Mouse (Mus musculus): Measurements from ENCODE around the gene Hist1h2ao.
"Not testable (repeated sequence)": the region's sequence is repeated elsewhere in the genome, so short reads cannot be mapped to it uniquely, and the experiment has no call there.

The Hist1h2ao gene

DNA sequence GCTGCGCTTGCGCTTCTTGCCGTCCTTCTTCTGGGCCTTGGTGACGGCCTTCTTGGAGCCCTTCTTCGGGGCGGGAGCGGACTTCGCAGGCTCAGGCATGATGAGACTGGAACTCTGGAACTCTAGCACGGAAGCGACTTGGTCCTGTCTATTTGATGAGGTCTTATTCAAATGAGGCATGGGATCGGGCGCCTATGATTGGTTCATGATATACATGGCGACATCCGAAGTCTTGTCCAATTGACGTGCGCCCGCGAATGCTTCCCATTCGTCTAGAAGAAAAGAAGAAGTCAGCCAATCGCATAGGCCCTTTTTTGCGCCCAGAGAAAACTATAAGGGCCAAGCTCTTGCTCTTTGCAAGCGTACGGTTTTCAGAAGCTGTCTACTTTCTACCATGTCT is at the start of gene Hist1h2ao, which contains the start of gene Hist1h2bq:
Gene Hist1h2ao (plus strand): TSS at position 393 of the 400 bp plus-strand sequence.
Gene Hist1h2bq (minus strand): TSS at position 125 of the 400 bp plus-strand sequence.
- DNase-seq (ENCODE audit: low spot score in 2 of 2), result not testable (repeated sequence)

GRCm38 (mm10) chr13:21778814-21779766 is 31.2 kb upstream of the Hist1h2ao start:
- DNase-seq (ENCODE audit: low spot score in 2 of 2), result peak; percentile 74

GRCm38 (mm10) chr13:21779767-21780731 is 30.2 kb upstream of the Hist1h2ao start, which contains the start of gene Hist1h1b:
TSS of gene Hist1h1b (minus strand) at chr13:21780625.
- DNase-seq (ENCODE audit: low spot score in 2 of 2), result peak; percentile 76 to 87

DNA sequence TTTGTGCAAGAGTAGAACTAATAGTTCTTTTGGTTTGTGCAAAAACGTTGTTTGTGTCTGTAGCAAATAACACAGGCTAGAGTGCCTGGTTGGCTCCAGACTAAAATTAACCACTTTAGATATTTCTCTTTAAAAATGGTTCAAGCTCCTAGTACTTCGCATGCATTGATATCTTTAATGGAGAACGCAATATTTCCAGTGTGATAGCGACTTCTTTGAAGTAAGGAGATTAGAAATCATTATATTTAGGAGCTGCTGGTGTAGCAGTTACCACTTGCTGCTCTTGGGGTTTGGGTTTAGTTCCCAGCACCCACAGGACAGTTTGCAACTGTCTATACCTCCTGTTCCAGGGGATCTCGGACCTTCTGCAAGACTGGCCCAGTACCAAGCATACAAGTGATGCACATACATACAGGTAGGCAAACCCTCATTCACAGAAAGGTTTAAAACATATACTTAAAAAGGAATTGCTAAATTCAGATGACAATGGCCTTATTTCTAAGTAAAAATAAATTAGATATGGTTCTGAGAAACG is 29.2 kb upstream of the Hist1h2ao start:
- DNase-seq (ENCODE audit: low spot score in 2 of 2), result no peak

GRCm38 (mm10) chr13:21781639-21782038 is 28.6 kb upstream of the Hist1h2ao start:
- DNase-seq (ENCODE audit: low spot score in 2 of 2), result no peak

DNA sequence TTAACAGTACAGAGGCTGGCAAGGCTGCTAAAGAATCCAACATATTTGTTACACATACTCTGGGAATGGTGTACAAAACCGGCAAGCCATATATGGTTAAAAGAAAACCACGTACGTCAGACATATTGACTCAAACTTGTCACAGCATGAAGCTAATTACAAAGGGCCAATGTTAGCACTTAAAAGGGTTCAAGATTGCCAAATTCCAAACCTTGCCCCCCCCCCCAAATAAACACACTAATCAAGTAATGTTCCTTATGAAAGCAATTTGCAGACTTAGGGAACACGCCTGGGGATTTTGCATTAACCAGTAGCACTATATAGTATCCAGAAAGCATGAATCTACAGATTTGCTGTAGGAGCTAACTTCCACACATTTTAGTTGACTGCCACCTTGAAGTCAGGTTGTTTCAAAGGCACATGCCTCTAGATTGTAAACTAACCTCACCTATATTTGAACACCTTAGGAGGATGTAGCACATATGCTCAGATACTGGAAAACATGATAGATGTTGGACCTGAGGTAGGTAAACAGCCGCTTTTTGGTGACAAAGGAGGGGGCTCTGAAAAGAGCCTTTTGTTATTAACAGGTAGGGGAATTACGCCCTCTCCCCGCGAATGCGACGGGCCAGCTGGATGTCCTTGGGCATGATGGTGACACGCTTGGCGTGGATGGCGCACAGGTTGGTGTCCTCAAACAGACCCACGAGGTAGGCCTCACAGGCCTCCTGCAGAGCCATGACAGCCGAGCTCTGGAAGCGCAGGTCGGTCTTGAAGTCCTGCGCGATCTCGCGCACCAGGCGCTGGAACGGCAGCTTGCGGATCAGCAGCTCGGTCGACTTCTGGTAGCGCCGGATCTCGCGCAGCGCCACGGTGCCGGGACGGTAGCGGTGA is 27.7 kb upstream of the Hist1h2ao start:
- peak in 1 of 2 experiments; percentile 32 for DNase-seq (ENCODE audit: low spot score in 2 of 2)

GRCm38 (mm10) chr13:21783255-21783617 is 27.0 kb upstream of the Hist1h2ao start, which contains the start of gene Hist1h3i:
TSS of gene Hist1h3i (minus strand) at chr13:21783370.
- peak; percentile 62 to 79 for DNase-seq (ENCODE audit: low spot score in 2 of 2)

GRCm38 (mm10) chr13:21783734-21784161 is 26.5 kb upstream of the Hist1h2ao start:
- peak; percentile 26 to 52 for DNase-seq (ENCODE audit: low spot score in 2 of 2)

DNA sequence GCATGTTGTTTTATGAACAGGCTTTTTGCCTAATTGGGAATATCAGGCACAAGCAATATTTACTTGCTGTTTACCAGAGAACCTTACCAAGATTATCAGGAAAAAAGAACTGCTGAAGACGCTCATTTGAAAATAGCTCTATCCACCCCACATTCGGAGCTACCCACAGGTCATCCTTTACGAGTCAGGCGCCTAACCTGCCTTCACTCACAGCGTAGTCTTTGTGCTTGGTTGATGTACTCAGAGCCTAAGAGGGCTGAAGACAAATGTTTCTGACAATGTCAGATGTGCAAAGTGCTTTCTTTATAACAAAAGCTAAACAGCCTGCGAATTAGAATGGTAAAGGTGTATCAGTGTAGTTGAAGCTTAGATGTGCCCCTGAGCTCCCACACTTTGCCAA is 26.0 kb upstream of the Hist1h2ao start:
- DNase-seq (ENCODE audit: low spot score in 2 of 2), result no peak

DNA sequence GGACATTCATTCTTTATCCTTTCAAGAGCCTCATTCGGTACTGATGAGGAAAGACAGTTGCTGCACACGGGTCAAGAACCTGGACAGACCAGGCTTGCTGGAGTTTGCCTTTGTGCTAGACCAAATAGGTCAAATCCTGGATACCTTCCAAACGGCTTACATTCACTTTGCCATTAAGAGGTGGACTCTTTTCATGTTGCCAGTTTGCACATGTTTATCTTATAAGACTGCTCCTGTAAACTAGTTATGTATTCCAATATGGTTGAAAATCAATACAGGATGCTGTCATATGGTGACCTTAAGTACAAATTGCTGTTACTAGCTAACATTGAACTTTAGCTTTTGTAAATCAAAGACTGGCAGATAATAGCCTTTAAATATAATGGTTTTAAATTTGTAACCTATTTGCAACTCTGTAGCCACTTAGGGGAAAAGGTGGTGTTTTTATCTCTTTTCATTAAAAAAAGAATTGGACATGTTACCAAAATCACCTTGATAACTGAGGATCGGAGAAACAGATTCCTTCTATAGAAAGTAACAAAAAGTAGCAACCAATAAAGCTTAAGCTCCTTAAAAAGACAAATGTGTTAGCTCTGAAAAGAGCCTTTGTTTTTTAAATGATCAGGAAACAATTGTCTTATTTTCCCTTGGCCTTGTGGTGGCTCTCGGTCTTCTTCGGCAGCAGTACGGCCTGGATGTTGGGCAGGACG is 23.9 kb upstream of the Hist1h2ao start:
- no peak for DNase-seq (ENCODE audit: low spot score in 2 of 2)

GRCm38 (mm10) chr13:21786899-21787629 is 23.2 kb upstream of the Hist1h2ao start, which contains the start of the genes Hist1h2an and Hist1h2bp:
TSS of gene Hist1h2an (minus strand) at chr13:21787218.
TSS of gene Hist1h2bp (plus strand) at chr13:21787461.
- DNase-seq (ENCODE audit: low spot score in 2 of 2), result peak; percentile 82 to 88

DNA sequence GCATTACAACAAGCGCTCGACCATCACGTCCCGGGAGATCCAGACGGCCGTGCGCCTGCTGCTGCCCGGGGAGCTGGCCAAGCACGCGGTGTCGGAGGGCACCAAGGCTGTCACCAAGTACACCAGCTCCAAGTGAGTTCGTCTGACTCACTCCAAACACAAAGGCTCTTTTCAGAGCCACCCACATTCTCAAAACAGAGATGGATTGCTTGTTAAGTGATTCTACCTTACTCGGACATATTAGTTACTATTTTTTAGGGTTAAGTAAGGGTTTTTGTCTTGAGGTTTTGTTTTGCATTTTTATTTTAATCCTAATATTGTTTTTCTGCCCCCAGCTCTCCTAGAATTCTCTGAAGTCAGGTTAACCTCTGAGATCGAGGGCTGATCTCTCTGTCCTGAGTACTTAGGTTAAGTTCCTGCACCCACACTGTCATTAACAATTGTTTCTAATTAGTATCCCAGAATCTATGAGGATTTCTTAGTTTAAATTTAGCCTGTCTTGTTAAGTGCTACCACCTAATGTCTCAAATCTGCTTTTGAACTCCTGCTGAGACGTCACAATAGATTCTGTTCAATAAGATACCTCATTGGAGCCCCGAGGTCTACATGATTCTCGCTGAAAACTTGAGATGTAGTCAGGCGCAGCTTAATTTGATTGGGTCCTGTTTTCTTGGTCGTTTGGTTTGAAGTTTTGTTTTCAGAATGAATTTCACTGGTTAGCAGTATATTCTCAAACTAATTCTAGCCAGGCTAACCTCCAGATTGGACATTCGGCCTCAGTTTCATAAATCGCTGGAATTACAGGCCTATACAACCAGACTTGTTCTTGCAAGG is 22.3 kb upstream of the Hist1h2ao start:
- no peak for DNase-seq (ENCODE audit: low spot score in 2 of 2)

DNA sequence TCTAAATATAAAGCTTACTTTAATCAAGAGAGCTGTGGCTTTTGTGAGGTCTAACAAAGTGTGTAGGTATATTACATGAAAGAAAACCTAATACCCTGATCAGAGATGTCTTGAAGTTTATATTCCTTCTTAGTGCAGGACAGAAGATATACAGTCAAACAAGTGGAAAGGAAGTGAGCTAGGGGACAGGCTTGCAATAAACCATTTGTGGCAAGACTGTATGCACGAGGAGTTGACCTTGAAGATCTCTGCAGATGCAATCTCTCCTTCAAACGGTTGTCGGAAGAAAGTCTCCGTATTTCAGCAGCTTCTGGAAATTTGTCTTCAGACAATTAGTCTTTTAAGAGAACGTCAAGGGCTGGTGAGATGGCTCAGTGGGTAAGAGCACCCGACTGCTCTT is 20.3 kb upstream of the Hist1h2ao start:
- no peak for DNase-seq (ENCODE audit: low spot score in 2 of 2)

- no peak for DNase-seq (ENCODE audit: low spot score in 2 of 2)
Measured at GRCm38 (mm10) chr13:21790601-21791283, 19.5 kb upstream of the Hist1h2ao start.

DNA sequence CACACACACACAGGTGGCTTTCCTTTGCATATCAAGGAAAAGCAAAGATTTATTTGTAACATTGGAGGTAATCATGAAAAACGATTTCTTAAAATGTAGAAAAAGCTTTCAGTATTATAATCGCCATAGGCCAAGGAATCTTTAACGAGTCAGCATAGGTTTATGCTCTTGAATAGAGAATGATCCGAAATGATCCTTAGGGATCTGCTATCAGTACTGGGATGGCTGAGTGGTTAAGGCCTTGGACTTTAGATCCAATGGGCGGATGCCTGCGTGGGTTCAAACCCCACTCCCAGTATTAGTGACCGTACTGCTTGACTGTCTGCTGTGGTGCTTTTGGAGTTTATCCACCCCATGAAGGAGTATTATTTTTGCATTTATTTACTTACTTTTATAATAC is 14.7 kb upstream of the Hist1h2ao start:
- no peak for DNase-seq (ENCODE audit: low spot score in 2 of 2)

DNA sequence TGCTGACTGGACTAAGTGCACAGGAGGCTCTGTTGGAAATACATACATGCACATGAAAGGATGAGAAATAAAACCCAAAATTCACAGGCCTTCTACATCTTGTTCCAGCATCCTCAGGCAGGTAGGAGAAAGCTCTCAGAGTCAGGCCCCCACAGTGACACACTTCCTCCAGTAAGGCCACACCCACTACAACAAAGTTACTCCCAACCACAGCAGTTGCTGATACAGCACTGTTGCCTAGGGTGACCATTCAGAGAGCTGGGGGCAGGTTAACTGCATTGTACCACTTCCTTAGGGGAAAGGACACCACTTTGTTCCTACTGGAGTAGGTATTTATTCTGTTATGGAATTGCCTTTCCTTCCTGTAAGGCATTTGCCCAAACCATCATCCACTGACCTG is 13.1 kb upstream of the Hist1h2ao start:
- DNase-seq (ENCODE audit: low spot score in 2 of 2), result not testable (repeated sequence)

GRCm38 (mm10) chr13:21803058-21803457 is 7.2 kb upstream of the Hist1h2ao start:
- DNase-seq (ENCODE audit: low spot score in 2 of 2), result not testable (repeated sequence)
